Mouse (Mus musculus) hindbrain, embryonic 16.5 days (tissue): ENCODE data around the gene B4galnt3. TPM values are rescaled to one million over a fixed set of nuclear protein-coding genes. Genes with fewer than 3 reads are reported as not detected.

Experiments used
- ATAC-seq: fragments of 200-750 bp; cut with Nextera tagmentation; 2 replicates; pipeline ENCODE4 v1.8.0; 2017; ENCODE audit warnings: moderate TSS enrichment, moderate library complexity
- H3K27ac ChIP-seq: fragments of 300-500 bp; sonication (generic); 2 replicates; pipeline ENCODE4 v1.5.1; 2014; ENCODE audit warnings: low read depth, mild to moderate bottlenecking, control low read depth, low read length, moderate library complexity
- H3K27me3 ChIP-seq: fragments of 300-500 bp; sonication (generic); replicated peaks from 2 replicates; pipeline ENCODE4 v1.6.1; 2014; ENCODE audit warnings: low read length; ENCODE audit not compliant: control insufficient read depth, insufficient read depth
- H3K36me3 ChIP-seq: fragments of 300-500 bp; sonication (generic); 2 replicates; pipeline ENCODE4 v1.6.1; 2014; ENCODE audit warnings: mild to moderate bottlenecking, low read length, moderate library complexity, mixed read lengths; ENCODE audit not compliant: control insufficient read depth, insufficient read depth
- H3K4me1 ChIP-seq: fragments of 300-500 bp; sonication (generic); 2 replicates; pipeline ENCODE4 v1.6.1; 2014; ENCODE audit warnings: low read depth, low read length; ENCODE audit not compliant: control insufficient read depth, insufficient read depth
- H3K4me2 ChIP-seq: fragments of 300-500 bp; sonication (generic); 2 replicates; pipeline ENCODE4 v1.6.1; 2014; ENCODE audit warnings: mild to moderate bottlenecking, low read length, control low read depth, moderate library complexity
- H3K4me3 ChIP-seq: fragments of 300-500 bp; sonication (generic); 2 replicates; pipeline ENCODE4 v1.5.1; 2014; ENCODE audit warnings: mild to moderate bottlenecking, low read length, control low read depth, moderate library complexity
- H3K9ac ChIP-seq: fragments of 300-500 bp; sonication (generic); 2 replicates; pipeline ENCODE4 v1.6.1; 2014; ENCODE audit warnings: low read depth, mild to moderate bottlenecking, control low read depth, low read length, moderate library complexity
- H3K9me3 ChIP-seq: fragments of 300-500 bp; sonication (generic); 2 replicates; pipeline ENCODE4 v1.6.1; 2014; ENCODE audit warnings: mild to moderate bottlenecking, low read length, moderate library complexity; ENCODE audit not compliant: control insufficient read depth
- WGBS: fragments of 180-500 bp; shearing (Covaris S2); extraction: QIAGEN DNeasy Blood & Tissue Kit; methylation state at CpG from one replicate; pipeline ENCODE4 v1.1.7; 2014; 5-methylcytosine and 5-hydroxymethylcytosine counted together
- polyA plus RNA-seq: library from polyadenylated mRNA; unstranded; fragments of >200 nt; fragmentation: Nextera tagmentation; extraction: Ambion mirVana; gene quantifications from 2 replicates; pipeline ENCODE4 v1.2.1, GENCODE M21; 2015

The B4galnt3 gene
- polyA plus RNA-seq: 0.20 and 0.24 TPM in 2 replicates

GRCm38 (mm10) chr6:120294056-120294784 lies at the start of gene B4galnt3, which contains the start of gene D330020A13Rik:
TSS of gene B4galnt3 (minus strand) at chr6:120294559.
TSS of gene D330020A13Rik (plus strand) at chr6:120294364.
- H3K9me3 ChIP-seq: no peaks in the 10 kb centered on the region
- H3K27me3 ChIP-seq: peaks cover 12% of the 10 kb centered on the region
- no peak within 1 kb of the TSS for H3K27ac ChIP-seq
- H3K4me3 ChIP-seq: peak within 1 kb of the TSS; percentile 81
- H3K36me3 ChIP-seq: no peaks in the 10 kb centered on the region
- peak within 1 kb of the TSS; percentile 73 for H3K9ac ChIP-seq
- H3K4me1 ChIP-seq: peaks cover 4% of the 10 kb centered on the region
- under 1% methylated on average over 69 of the region's 79 CpGs for WGBS
- H3K4me2 ChIP-seq: peak within 1 kb of the TSS; percentile 100
- peak; percentile 84 for ATAC-seq

GRCm38 (mm10) chr6:120343992-120344391 lies 49.6 kb upstream of the B4galnt3 start:
- Histone ChIP-seq H3K27me3 (no peaks in the 10 kb centered on the region), H3K36me3 (peaks cover 7% of the 10 kb centered on the region; the same call in 1 of the 2 replicates), H3K9ac (no peak overlapping the region), H3K9me3 (no peaks in the 10 kb centered on the region), H3K27ac (no peak overlapping the region), H3K4me1 (no peaks in the 10 kb centered on the region), H3K4me2 (no peak overlapping the region), H3K4me3 (no peak overlapping the region)
- ATAC-seq: no peak
- 52% methylated on average over 1 of the region's 1 CpGs for WGBS

DNA sequence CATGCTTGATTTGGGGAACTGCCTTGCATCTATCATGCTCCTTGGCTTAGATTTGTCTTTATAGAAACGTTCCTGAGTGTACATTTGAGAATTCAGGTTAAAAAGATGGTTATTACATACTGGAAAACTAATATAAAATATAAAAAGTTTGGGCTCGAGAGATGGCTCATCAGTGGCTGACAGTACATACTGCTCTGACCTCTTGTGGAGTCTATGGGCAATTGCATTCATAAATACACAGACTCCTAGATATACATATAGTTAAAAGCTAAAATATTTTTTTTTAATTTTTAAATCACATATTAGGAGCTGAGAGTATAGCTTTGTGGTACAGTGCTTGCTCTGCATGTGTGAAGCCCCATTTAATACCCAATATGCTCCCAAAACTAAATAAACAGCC lies 38.0 kb upstream of the B4galnt3 start:
- H3K27ac ChIP-seq: no peak overlapping the region
- ATAC-seq: no peak
- no peaks in the 10 kb centered on the region for H3K9me3 ChIP-seq
- no peaks in the 10 kb centered on the region for H3K4me1 ChIP-seq
- no peak overlapping the region for H3K9ac ChIP-seq
- WGBS: 77% methylated on average over 2 of the region's 2 CpGs
- H3K27me3 ChIP-seq: no peaks in the 10 kb centered on the region
- no peak overlapping the region for H3K4me2 ChIP-seq
- H3K36me3 ChIP-seq: peaks cover 20% of the 10 kb centered on the region
- H3K4me3 ChIP-seq: no peak overlapping the region

DNA sequence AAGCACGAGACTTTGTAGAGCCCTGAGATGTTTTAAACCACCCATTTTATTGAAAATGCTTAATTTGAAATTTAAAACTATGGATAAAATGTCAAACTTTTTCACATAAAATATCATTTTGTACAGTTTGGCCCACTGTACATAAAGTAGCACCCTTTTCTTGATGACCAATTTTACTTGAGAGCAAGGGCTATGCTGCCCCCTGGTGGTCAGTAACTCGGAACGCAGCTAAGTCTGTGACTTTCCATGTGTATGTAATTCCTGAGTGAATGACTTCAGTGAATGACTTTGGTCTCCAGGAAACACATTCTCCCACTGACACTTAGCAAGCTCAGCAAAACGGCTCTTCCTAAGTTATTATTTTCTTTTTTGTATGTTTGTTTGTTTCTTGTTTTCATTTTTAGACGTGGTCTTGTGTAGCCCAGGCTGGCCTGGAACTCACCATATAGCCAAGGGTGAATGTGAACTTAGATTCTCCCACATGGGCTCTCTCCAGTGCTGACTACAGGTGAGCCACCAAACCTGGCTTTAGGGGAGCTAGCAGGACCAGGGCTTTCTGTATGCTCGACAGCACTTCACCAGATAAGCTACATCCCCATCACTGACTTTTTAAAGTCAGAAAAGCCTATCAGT lies 30.1 kb upstream of the B4galnt3 start:
- H3K36me3 ChIP-seq: peaks cover 6% of the 10 kb centered on the region; the same call in 1 of the 2 replicates
- 31% methylated on average over 6 of the region's 6 CpGs for WGBS
- H3K27me3 ChIP-seq: no peaks in the 10 kb centered on the region
- no peak overlapping the region for H3K27ac ChIP-seq
- no peak overlapping the region for H3K4me2 ChIP-seq
- no peaks in the 10 kb centered on the region for H3K4me1 ChIP-seq
- H3K9ac ChIP-seq: no peak overlapping the region
- H3K9me3 ChIP-seq: no peaks in the 10 kb centered on the region
- no peak overlapping the region for H3K4me3 ChIP-seq
- peak; percentile 73; the same call in 1 of the 2 replicates for ATAC-seq

GRCm38 (mm10) chr6:120320369-120320768 lies 26.0 kb upstream of the B4galnt3 start:
- no peak overlapping the region for H3K9ac ChIP-seq
- no peak overlapping the region for H3K4me2 ChIP-seq
- no peak overlapping the region for H3K27ac ChIP-seq
- 69% methylated on average over 2 of the region's 2 CpGs for WGBS
- ATAC-seq: no peak
- no peak overlapping the region for H3K4me3 ChIP-seq
- H3K36me3 ChIP-seq: no peaks in the 10 kb centered on the region
- H3K4me1 ChIP-seq: no peaks in the 10 kb centered on the region
- no peaks in the 10 kb centered on the region for H3K27me3 ChIP-seq
- no peaks in the 10 kb centered on the region for H3K9me3 ChIP-seq

DNA sequence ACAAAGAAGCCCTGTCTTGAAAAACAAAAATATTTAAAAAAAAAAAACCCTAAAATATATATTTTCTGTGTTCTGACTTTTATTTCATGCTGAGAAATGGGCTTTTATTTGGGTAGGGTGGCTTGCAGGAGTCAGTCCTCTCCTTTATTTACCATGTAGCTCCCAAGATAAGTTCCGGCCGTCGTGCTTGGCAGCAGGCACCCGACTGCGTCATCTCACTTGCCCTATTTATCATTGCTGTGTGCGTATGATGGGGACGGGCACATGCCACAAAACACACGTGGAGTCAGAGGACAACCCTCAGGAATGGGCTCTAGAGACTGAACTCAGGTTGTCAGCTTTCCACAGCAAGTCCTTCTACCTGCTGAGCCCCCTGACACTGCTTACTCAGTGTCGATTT lies 24.8 kb upstream of the B4galnt3 start:
- no peak overlapping the region for H3K27ac ChIP-seq
- H3K27me3 ChIP-seq: no peaks in the 10 kb centered on the region
- 87% methylated on average over 9 of the region's 9 CpGs for WGBS
- ATAC-seq: no peak
- H3K9me3 ChIP-seq: no peaks in the 10 kb centered on the region
- no peak overlapping the region for H3K9ac ChIP-seq
- no peaks in the 10 kb centered on the region for H3K4me1 ChIP-seq
- no peak overlapping the region for H3K4me2 ChIP-seq
- no peaks in the 10 kb centered on the region for H3K36me3 ChIP-seq
- no peak overlapping the region for H3K4me3 ChIP-seq

DNA sequence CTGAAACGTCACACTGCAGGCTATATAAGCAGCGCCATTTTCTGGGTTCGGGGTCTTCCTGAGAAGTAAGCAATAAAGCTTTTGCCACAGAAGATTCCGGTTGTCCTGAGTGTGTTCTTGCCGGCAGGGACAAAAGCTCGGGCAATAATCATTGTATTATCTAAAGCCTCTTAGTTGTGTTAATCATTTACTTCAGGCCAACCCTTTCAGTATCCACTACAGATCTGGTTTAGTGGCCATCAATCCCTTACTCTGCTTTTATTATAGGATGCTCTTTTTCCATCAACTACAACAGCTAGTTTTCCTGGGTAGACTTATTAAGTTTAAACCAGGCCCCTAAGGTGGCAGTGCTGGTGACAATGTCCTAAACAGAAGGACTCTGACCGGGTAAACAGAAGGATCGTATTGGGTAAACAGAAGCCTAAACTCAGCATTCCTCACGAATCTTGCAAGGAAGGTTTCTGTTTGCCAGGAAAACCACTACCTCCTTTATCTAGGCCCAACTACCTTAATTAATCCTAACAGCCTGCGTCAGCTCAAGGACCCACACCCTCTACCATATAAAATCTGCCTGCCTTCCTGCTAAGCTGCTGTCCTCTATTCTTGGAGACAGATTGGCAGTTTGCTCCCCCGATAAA lies 24.1 kb upstream of the B4galnt3 start:
- H3K9ac ChIP-seq: no peak overlapping the region
- no peaks in the 10 kb centered on the region for H3K9me3 ChIP-seq
- H3K27me3 ChIP-seq: no peaks in the 10 kb centered on the region
- H3K4me2 ChIP-seq: no peak overlapping the region
- whole genome bisulfite sequencing: 81% methylated on average over 11 of the region's 11 CpGs
- no peaks in the 10 kb centered on the region for H3K4me1 ChIP-seq
- ATAC-seq: no peak
- no peaks in the 10 kb centered on the region for H3K36me3 ChIP-seq
- H3K4me3 ChIP-seq: no peak overlapping the region
- no peak overlapping the region for H3K27ac ChIP-seq

GRCm38 (mm10) chr6:120312443-120312842 lies 18.1 kb upstream of the B4galnt3 start:
- Histone ChIP-seq H3K4me1 (no peaks in the 10 kb centered on the region), H3K9ac (no peak overlapping the region), H3K9me3 (no peaks in the 10 kb centered on the region), H3K36me3 (no peaks in the 10 kb centered on the region), H3K4me2 (no peak overlapping the region), H3K27ac (no peak overlapping the region), H3K27me3 (no peaks in the 10 kb centered on the region), H3K4me3 (no peak overlapping the region)
- no peak for ATAC-seq
- WGBS: 84% methylated on average over 5 of the region's 5 CpGs

DNA sequence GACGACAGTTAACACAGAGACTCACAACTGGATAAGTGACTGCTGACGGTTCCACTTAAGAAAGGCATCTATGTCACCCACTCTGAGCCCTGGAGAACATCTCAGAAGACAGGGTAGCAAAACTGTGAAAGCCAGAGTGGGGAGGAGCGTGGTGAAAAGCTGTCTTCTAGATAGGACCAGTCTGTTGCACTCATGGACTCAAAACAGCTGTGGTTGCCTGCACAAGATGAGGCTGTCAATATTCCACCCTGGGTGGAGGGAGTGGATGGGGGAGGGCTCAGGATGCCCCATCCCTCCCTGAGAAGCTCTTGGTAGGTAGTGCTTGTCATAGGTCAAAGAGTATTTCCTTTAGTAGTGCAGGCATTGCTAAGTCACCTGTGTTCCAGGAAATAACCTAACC lies 15.4 kb upstream of the B4galnt3 start:
- ATAC-seq: no peak
- Histone ChIP-seq H3K9me3 (no peaks in the 10 kb centered on the region), H3K27me3 (no peaks in the 10 kb centered on the region), H3K4me2 (no peak overlapping the region), H3K36me3 (no peaks in the 10 kb centered on the region), H3K4me3 (no peak overlapping the region), H3K4me1 (no peaks in the 10 kb centered on the region), H3K9ac (no peak overlapping the region), H3K27ac (no peak overlapping the region)
- 64% methylated on average over 3 of the region's 3 CpGs for WGBS
